Mouse (Mus musculus) intestine, postnatal 0 days (tissue): ENCODE results near the gene Hilpda. TPM values are rescaled to one million over a fixed set of nuclear protein-coding genes. Genes with fewer than 3 reads are reported as not detected.
A peak's percentile ranks its signal among the peaks of the same experiment; 100 is the strongest.

Experiments
- ATAC-seq: fragments of 200-750 bp; cut with Nextera tagmentation; 2 replicates; pipeline ENCODE4 v1.8.0; 2017; ENCODE audit warnings: mild to moderate bottlenecking, moderate TSS enrichment, moderate library complexity
- H3K27ac ChIP-seq: fragments of 300-500 bp; sonication (generic); 2 replicates; pipeline ENCODE4 v1.5.1; 2014; ENCODE audit warnings: mild to moderate bottlenecking, low read depth, low read length, moderate library complexity
- H3K27me3 ChIP-seq: fragments of 300-500 bp; sonication (generic); replicated peaks from 2 replicates; pipeline ENCODE4 v1.6.1; 2014; ENCODE audit warnings: low read length, mixed read lengths; ENCODE audit not compliant: control insufficient read depth, insufficient read depth
- H3K36me3 ChIP-seq: fragments of 300-500 bp; sonication (generic); 2 replicates; pipeline ENCODE4 v1.6.1; 2014; ENCODE audit warnings: mild to moderate bottlenecking, moderate library complexity; ENCODE audit not compliant: control insufficient read depth, insufficient read depth
- H3K4me1 ChIP-seq: fragments of 300-500 bp; sonication (generic); replicated peaks from 2 replicates; pipeline ENCODE4 v1.6.1; 2014; ENCODE audit warnings: antibody characterized with exemption, low read length, mixed read lengths; ENCODE audit not compliant: control insufficient read depth, insufficient read depth
- H3K4me2 ChIP-seq: fragments of 300-500 bp; sonication (generic); replicated peaks from 2 replicates; pipeline ENCODE4 v1.6.1; 2014; ENCODE audit warnings: low read depth, mild to moderate bottlenecking, moderate library complexity
- H3K4me3 ChIP-seq: fragments of 300-500 bp; sonication (generic); 2 replicates; pipeline ENCODE4 v1.5.1; 2014; ENCODE audit warnings: low read depth, low read length
- H3K9ac ChIP-seq: fragments of 300-500 bp; sonication (generic); 2 replicates; pipeline ENCODE4 v1.6.1; 2014; ENCODE audit warnings: mild to moderate bottlenecking, low read depth, low read length
- H3K9me3 ChIP-seq: fragments of 300-500 bp; sonication (generic); 2 replicates; pipeline ENCODE4 v1.6.1; 2016; ENCODE audit warnings: mixed run types; ENCODE audit not compliant: control insufficient read depth
- CTCF ChIP-seq: sonication (generic); IDR thresholded peaks from 2 replicates; pipeline ENCODE4 v1.5.1; 2016; ENCODE audit warnings: low read depth, mild to moderate bottlenecking, control low read depth, antibody characterized with exemption, moderate library complexity
- WGBS: fragments of 180-500 bp; shearing (Covaris S2); extraction: QIAGEN DNeasy Blood & Tissue Kit; methylation state at CpG from one replicate; pipeline ENCODE4 v1.1.7; 2014; 5-methylcytosine and 5-hydroxymethylcytosine counted together
- polyA plus RNA-seq: library from polyadenylated mRNA; unstranded; fragments of >200 nt; fragmentation: Nextera tagmentation; extraction: Ambion mirVana; gene quantifications from 2 replicates; pipeline ENCODE4 v1.2.1, GENCODE M21; 2015

Gene Hilpda
- polyA plus RNA-seq, 1 experiment from 2014 or later = 27.2 TPM

GRCm38 (mm10) chr6:29266936-29267335, 5.4 kb upstream of the Hilpda start:
- Histone ChIP-seq H3K4me2 (no peak overlapping the region), H3K36me3 (no peaks in the 10 kb centered on the region), H3K4me3 (no peak overlapping the region), H3K4me1 (0 out of 2 replicates have a peak, but pooled peaks cover 2% of the 10 kb centered on the region), H3K27me3 (no peaks in the 10 kb centered on the region), H3K9ac (no peak overlapping the region), H3K9me3 (no peaks in the 10 kb centered on the region), H3K27ac (no peak overlapping the region)
- WGBS = 33% methylated on average over 4 of the region's 4 CpGs
- no peak for ATAC-seq
- no peak for TF ChIP-seq CTCF

- Histone ChIP-seq H3K9ac (no peak overlapping the region), H3K36me3 (no peaks in the 10 kb centered on the region), H3K27me3 (no peaks in the 10 kb centered on the region), H3K4me1 (0 out of 2 replicates have a peak, but pooled peaks cover 2% of the 10 kb centered on the region), H3K27ac (no peak overlapping the region), H3K4me2 (no peak overlapping the region), H3K4me3 (no peak overlapping the region), H3K9me3 (no peaks in the 10 kb centered on the region)
- WGBS = 63% methylated on average over 6 of the region's 6 CpGs
- TF ChIP-seq CTCF = no peak
- ATAC-seq = no peak
Measured at GRCm38 (mm10) chr6:29269006-29269668, 3.2 kb upstream of the Hilpda start.

GRCm38 (mm10) chr6:29270961-29271360, 1.3 kb upstream of the Hilpda start:
- Histone ChIP-seq H3K9ac (peak overlapping the region; percentile 40), H3K4me2 (peak overlapping the region; percentile 62), H3K4me1 (peaks cover 6% of the 10 kb centered on the region; the same call in 1 of the 2 replicates), H3K9me3 (no peaks in the 10 kb centered on the region), H3K36me3 (peaks cover 10% of the 10 kb centered on the region; the same call in 1 of the 2 replicates), H3K27me3 (no peaks in the 10 kb centered on the region), H3K27ac (no peak overlapping the region), H3K4me3 (peak overlapping the region; percentile 18)
- ATAC-seq = peak; percentile 27
- no peak for TF ChIP-seq CTCF
- WGBS = 2% methylated on average over 8 of the region's 8 CpGs

- H3K9me3 ChIP-seq = no peaks in the 10 kb centered on the region
- peaks cover 10% of the 10 kb centered on the region; the same call in 1 of the 2 replicates for H3K36me3 ChIP-seq
- peaks cover 4% of the 10 kb centered on the region; the same call in 1 of the 2 replicates for H3K4me1 ChIP-seq
- no peak overlapping the region for H3K4me3 ChIP-seq
- H3K9ac ChIP-seq = no peak overlapping the region
- no peak for ATAC-seq
- no peak for TF ChIP-seq CTCF
- H3K27ac ChIP-seq = no peak overlapping the region
- WGBS = 85% methylated on average over 5 of the region's 5 CpGs
- H3K27me3 ChIP-seq = no peaks in the 10 kb centered on the region
- H3K4me2 ChIP-seq = no peak overlapping the region
Measured at GRCm38 (mm10) chr6:29276746-29277145, 4.5 kb downstream of the Hilpda start.

GRCm38 (mm10) chr6:29278513-29279267, 6.4 kb downstream of the Hilpda start:
- Histone ChIP-seq H3K27me3 (no peaks in the 10 kb centered on the region), H3K4me2 (no peak overlapping the region), H3K27ac (no peak overlapping the region), H3K4me1 (peaks cover 4% of the 10 kb centered on the region; the same call in 1 of the 2 replicates), H3K9me3 (no peaks in the 10 kb centered on the region), H3K36me3 (peaks cover 10% of the 10 kb centered on the region; the same call in 1 of the 2 replicates), H3K4me3 (no peak overlapping the region), H3K9ac (no peak overlapping the region)
- 23% methylated on average over 8 of the region's 8 CpGs for WGBS
- peak; percentile 20; the same call in 1 of the 2 replicates for ATAC-seq
- TF ChIP-seq CTCF = peak; percentile 88

- Histone ChIP-seq H3K9ac (no peak within 1 kb of the TSS), H3K36me3 (peaks cover 10% of the 10 kb centered on the region; the same call in 1 of the 2 replicates), H3K4me2 (no peak within 1 kb of the TSS), H3K9me3 (no peaks in the 10 kb centered on the region), H3K27me3 (no peaks in the 10 kb centered on the region), H3K4me3 (no peak within 1 kb of the TSS), H3K27ac (no peak within 1 kb of the TSS), H3K4me1 (peaks cover 4% of the 10 kb centered on the region; the same call in 1 of the 2 replicates)
- no peak for TF ChIP-seq CTCF
- ATAC-seq = no peak
- 83% methylated on average over 8 of the region's 8 CpGs for WGBS
Measured at GRCm38 (mm10) chr6:29279293-29279692, 7.0 kb downstream of the Hilpda start, which contains the start of gene Fam71f2. Gene Fam71f2 (plus strand): TSS chr6:29279593.
